Mouse (Mus musculus): ENCODE measurements around the gene Capn2. TPM values are rescaled to one million over a fixed set of nuclear protein-coding genes. Genes with fewer than 3 reads are reported as not detected.

Capn2 gene
- 23.9 to 37.6 TPM (median 28.2 TPM) in 4 replicates for total RNA-seq (2023; ENCODE audit: inconsistent age)

DNA sequence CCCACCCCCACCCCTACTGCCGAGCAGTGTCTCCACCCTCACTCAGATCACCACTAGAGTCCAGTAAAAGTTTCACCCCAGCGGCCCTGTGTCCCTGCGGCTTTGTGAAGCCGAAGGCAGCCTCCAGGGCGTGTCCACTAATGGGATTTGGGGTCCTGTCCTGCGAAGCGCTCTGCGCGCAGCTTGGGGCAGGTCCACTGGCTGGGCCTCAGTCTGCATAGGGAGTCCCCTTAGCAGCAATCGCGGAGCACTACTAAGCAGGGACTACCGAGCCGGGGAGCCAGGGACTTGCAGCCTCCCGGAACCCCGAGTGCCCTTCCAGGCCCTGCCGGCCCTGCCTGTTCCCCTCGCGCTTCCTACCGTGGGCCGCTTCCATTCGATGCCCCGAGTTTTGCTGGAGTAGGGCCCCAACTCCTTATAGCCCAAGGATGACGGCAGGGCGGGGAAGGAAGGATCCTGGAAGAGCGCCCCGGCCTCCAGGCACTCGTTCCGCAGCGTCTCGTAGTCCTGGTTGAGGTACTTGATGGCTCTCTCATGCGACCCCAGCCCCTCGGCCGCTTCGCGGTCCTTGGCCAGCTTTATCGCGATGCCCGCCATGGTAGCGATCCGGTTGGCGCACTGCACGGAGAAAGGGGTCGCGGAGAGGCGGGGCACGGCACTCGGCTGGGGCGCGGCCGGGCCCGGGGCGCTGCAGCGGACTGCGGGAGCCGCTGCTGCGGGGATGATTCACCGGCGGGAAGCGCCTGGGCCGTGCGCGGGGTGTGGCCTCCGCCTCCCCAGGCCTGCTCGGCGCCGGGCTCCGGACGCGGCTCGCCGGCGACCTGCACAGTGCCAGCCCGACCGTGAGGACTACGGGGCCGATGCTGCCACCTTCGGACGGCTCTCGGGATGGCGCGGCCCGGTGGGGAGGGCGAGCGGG lies at the start of gene Capn2:
Gene Capn2, minus strand, starts transcription at position 851 of the 919 bp plus-strand sequence.

DNA sequence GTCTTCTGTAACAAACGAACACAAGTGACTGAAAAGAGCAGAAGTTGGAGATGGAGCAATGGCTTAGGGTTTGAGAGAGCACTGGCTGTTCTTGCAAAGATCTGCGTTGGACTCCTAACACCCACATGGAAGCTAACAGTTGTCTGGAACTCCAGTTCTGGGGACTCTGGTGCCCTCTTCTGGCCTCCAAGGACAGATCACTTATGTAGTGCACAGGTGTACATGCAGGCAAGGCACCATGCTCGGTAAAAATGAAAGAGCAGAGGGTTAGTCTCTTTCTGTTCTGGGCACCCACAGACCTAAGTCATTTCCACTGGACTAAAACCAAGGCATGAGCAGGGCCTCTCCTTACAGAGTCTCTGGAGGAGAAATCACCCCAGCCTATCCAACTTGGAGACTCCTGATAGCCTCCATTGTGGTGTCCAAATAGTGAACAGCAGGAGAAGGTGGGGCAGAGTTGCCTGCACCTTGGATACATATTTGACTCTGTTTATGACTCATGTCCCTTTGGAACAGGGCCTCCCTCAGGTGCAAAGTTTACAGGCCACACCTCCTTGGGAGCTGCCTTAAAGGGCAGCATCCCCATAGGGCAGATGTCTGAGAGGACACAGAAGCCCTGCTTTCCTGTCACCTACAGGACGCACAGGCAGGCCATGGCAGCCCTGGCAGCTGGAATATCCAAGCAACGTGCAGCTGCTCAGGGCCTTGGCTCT lies 47.2 kb upstream of the Capn2 start, which contains the start of gene Capn8:
Gene Capn8, plus strand, starts transcription at position 600 of the 713 bp plus-strand sequence.

Other genes starting within 250 kb of the Capn2 start
- 58.0 to 68.1 TPM (median 60.8 TPM) in 4 replicates for gene Degs1, start 234.8 kb downstream of the Capn2 start, total RNA-seq (2023; ENCODE audit: inconsistent age)
- gene Fbxo28, start 176.0 kb downstream of the Capn2 start, total RNA-seq (2023; ENCODE audit: inconsistent age) = 23.6 to 36.1 TPM (median 26.7 TPM) in 4 replicates
- gene Trp53bp2, start 108.4 kb downstream of the Capn2 start, total RNA-seq (2023; ENCODE audit: inconsistent age) = 19.2 to 25.0 TPM (median 23.5 TPM) in 4 replicates
- not detected in 4 replicates for gene Capn8, start 47.4 kb upstream of the Capn2 start, total RNA-seq (2023; ENCODE audit: inconsistent age)
- not detected in 4 replicates for gene Ccdc185, start 231.6 kb upstream of the Capn2 start, total RNA-seq (2023; ENCODE audit: inconsistent age)
- 0.19 TPM in 1 of 4 replicates, not detected in the others for gene Susd4, start 246.3 kb upstream of the Capn2 start, total RNA-seq (2023; ENCODE audit: inconsistent age)

All from B cell, adult (primary cell).